Mouse (Mus musculus) gastrocnemius, postnatal 14 days (tissue): ENCODE results near the gene Dynll2. TPM values are rescaled to one million over a fixed set of nuclear protein-coding genes. Genes with fewer than 3 reads are reported as not detected.
"Not testable (repeated sequence)": the region's sequence is repeated elsewhere in the genome, so short reads cannot be mapped to it uniquely, and the experiment has no call there.

Experiments used
- DNase-seq: peaks from one replicate; pipeline ENCODE4 v3.0.0; 2021; ENCODE audit warnings: mixed read lengths
- intact Hi-C: fragments of 180-260 bp; cut with DNase I; formaldehyde crosslinking; loops from one replicate; pipeline ENCODE4 v1.15.1; 2025; ENCODE audit warnings: low total_unique reads
- total RNA-seq, 2 experiments: library from RNA; stranded (reverse); gene quantifications; 2 replicates each; pipeline ENCODE4 v1.2.3; 2021

The Dynll2 gene
- total RNA-seq, 2 experiments from 2014 or later, result 134 to 138 TPM

GRCm38 (mm10) chr11:88002738-88003137 is 15.4 kb upstream of the Dynll2 start:
- DNase-seq, result no peak
- intact Hi-C loops, result no loop called here

- no peak for DNase-seq
- intact Hi-C loops, result no loop called here
These were observed 12.4 kb upstream of the Dynll2 start for GRCm38 (mm10) chr11:87999751-88000150.

GRCm38 (mm10) chr11:87991806-87992205 is 4.5 kb upstream of the Dynll2 start:
- DNase-seq, result no peak
- intact Hi-C loops, result no loop called here

- no peak for DNase-seq
- intact Hi-C loops, result loop anchor here (5.0 kb wide), 1 partner anchor 59 kb away; the partner anchor contains the start of gene Srsf1
These were observed 528 bp upstream of the Dynll2 start for GRCm38 (mm10) chr11:87987861-87988260.

- intact Hi-C loops, result loop anchor here (5.0 kb wide), 1 partner anchor 61 kb away; the partner anchor contains the start of gene Srsf1
- DNase-seq, result peak; percentile 68
These were observed 1.1 kb downstream of the Dynll2 start for GRCm38 (mm10) chr11:87986141-87986741.

GRCm38 (mm10) chr11:87985643-87986042 is 1.7 kb downstream of the Dynll2 start:
- DNase-seq, result no peak
- intact Hi-C loops, result loop anchor here (5.0 kb wide), 1 partner anchor 62 kb away; the partner anchor contains the start of gene Srsf1

GRCm38 (mm10) chr11:87984571-87984970 is 2.8 kb downstream of the Dynll2 start:
- intact Hi-C loops, result no loop called here
- DNase-seq, result no peak

- intact Hi-C loops, result loop anchor here (5.0 to 10.0 kb wide), 2 partner anchors 63 to 846 kb away; no protein-coding TSS in a partner anchor
- DNase-seq, result no peak
These were observed 8.4 kb downstream of the Dynll2 start for GRCm38 (mm10) chr11:87978905-87979304.

GRCm38 (mm10) chr11:87977021-87977420 is 10.3 kb downstream of the Dynll2 start:
- intact Hi-C loops, result loop anchor here (5.0 to 10.0 kb wide), 2 partner anchors 65 to 848 kb away; no protein-coding TSS in a partner anchor
- DNase-seq, result not testable (repeated sequence)

GRCm38 (mm10) chr11:87974477-87975181 is 12.7 kb downstream of the Dynll2 start:
- intact Hi-C loops, result loop anchor here (5.0 to 10.0 kb wide), 3 partner anchors 68 to 850 kb away; no protein-coding TSS in a partner anchor
- DNase-seq, result peak; percentile 54

- intact Hi-C loops, result loop anchor here (5.0 to 10.0 kb wide), 2 partner anchors 214 to 851 kb away; no protein-coding TSS in a partner anchor
- no peak for DNase-seq
These were observed 13.6 kb downstream of the Dynll2 start for GRCm38 (mm10) chr11:87973559-87974305.

- intact Hi-C loops, result loop anchor here (5.0 to 10.0 kb wide), 2 partner anchors 214 to 852 kb away; no protein-coding TSS in a partner anchor
- DNase-seq, result no peak
These were observed 14.5 kb downstream of the Dynll2 start for GRCm38 (mm10) chr11:87972829-87973228.

GRCm38 (mm10) chr11:87968356-87969122 is 18.8 kb downstream of the Dynll2 start:
- intact Hi-C loops, result no loop called here
- DNase-seq, result no peak

- DNase-seq, result peak; percentile 67
- intact Hi-C loops, result no loop called here
These were observed 19.5 kb downstream of the Dynll2 start for GRCm38 (mm10) chr11:87967692-87968289.

- intact Hi-C loops, result no loop called here
- peak; percentile 18 for DNase-seq
These were observed 21.1 kb downstream of the Dynll2 start for GRCm38 (mm10) chr11:87966214-87966613.

- DNase-seq, result no peak
- intact Hi-C loops, result no loop called here
These were observed 22.0 kb downstream of the Dynll2 start for GRCm38 (mm10) chr11:87965293-87965692.

GRCm38 (mm10) chr11:87957066-87957465 is 30.3 kb downstream of the Dynll2 start:
- DNase-seq, result no peak

GRCm38 (mm10) chr11:87955144-87955543 is 32.2 kb downstream of the Dynll2 start:
- no peak for DNase-seq
- intact Hi-C loops, result no loop called here

More at GRCm38 (mm10) chr11:87957066-87957465, 30.3 kb downstream of the Dynll2 start:
- intact Hi-C loops, result no loop called here

- intact Hi-C loops, result no loop called here
- DNase-seq, result no peak
These were observed 37.3 kb downstream of the Dynll2 start for GRCm38 (mm10) chr11:87949990-87950389.
